Comparison of ENCODE assay signal across 9 mouse cellular contexts in genomic region chr17:31828118-31828517, GRCm38 (mm10). TPM values are rescaled to one million over a fixed set of nuclear protein-coding genes. Genes with fewer than 3 reads are reported as not detected.
A peak's percentile ranks its signal among the peaks of the same experiment; 100 is the strongest.
DNase-seq lines count a peak whose midpoint lies in the region; ATAC-seq lines count a peak whose summit lies in the region.
"Had no signal": no experiment of that assay in that cellular context is flagged by ENCODE, and none has a peak within 500 bp of the region (broad histone marks: within the 10 kb centered on the region; RNA-seq: fewer than 3 reads in every experiment).

No protein-coding gene starts in this region.

- H3K9me3 ChIP-seq in neural tube, embryonic 15.5 days (replicated peaks) = no peaks in the 10 kb centered on the region
- H3K9me3 ChIP-seq: megakaryocyte, embryonic 14.5 days had no signal

- no peaks in the 10 kb centered on the region for H3K27me3 ChIP-seq in neural tube, embryonic 15.5 days (replicated peaks)

- peak; percentile 50 for DNase-seq in adrenal gland, adult 8-10 months
- DNase-seq in adrenal gland, postnatal 4 days (ENCODE audit: low spot score in 2 of 2) = no peak
- peak; percentile 56 for DNase-seq in lung, postnatal 10 days
- no peak for DNase-seq in lung, postnatal 25 days (ENCODE audit: low spot score)
- peak; percentile 44 for DNase-seq in kidney, adult 11 months
- DNase-seq in gastrocnemius, postnatal 10 days = no peak
- DNase-seq in spleen, postnatal 10 days (ENCODE audit: low spot score in 2 of 2) = no peak

- peak overlapping the region; percentile 68; the same call in 1 of the 2 replicates for H3K27ac ChIP-seq in neural tube, embryonic 15.5 days (replicated peaks)

- H3K4me2 ChIP-seq in neural tube, embryonic 15.5 days = no peak overlapping the region

- peaks cover 15% of the 10 kb centered on the region for H3K4me1 ChIP-seq in neural tube, embryonic 15.5 days

- H3K9ac ChIP-seq in neural tube, embryonic 15.5 days (replicated peaks) = no peak overlapping the region

- no peak for ATAC-seq in neural tube, embryonic 15.5 days (ENCODE audit: low FRiP score)

- 72% methylated on average over 5 of the region's 5 CpGs for WGBS in neural tube, embryonic 15.5 days

- H3K4me3 ChIP-seq in neural tube, embryonic 15.5 days (replicated peaks) = no peak overlapping the region
- H3K4me3 ChIP-seq: megakaryocyte, embryonic 14.5 days had no signal

- H3K36me3 ChIP-seq in neural tube, embryonic 15.5 days = no peaks in the 10 kb centered on the region

RNA-seq across cellular contexts. Expression of gene Sik1, which starts 27.5 kb away (rescaled TPM):
- total RNA-seq in adrenal gland, adult 8-10 months (2022) = 100 to 1,000 TPM in 1 of 4 experiments, 10 to 100 TPM in 2, 1 to 10 TPM in 1; 8.6 to 127 (median 15.7) TPM
- total RNA-seq in adrenal gland, postnatal 4 days (2021) = 10 to 100 TPM; 27.1 to 28.0 TPM
- polyA plus RNA-seq in neural tube, embryonic 15.5 days (2015; fragmentation: Nextera tagmentation; extraction: Ambion mirVana) = 18.4 and 20.7 TPM in 2 replicates
- total RNA-seq in gastrocnemius, postnatal 10 days (2021) = 10 to 100 TPM; 30.6 to 33.2 TPM

Comparison
In these comparisons a context has a peak if more than half of its experiments do, and no peak if none do; other contexts are left out.
1. DNase-seq: peak in adrenal gland, adult 8-10 months (single experiment), lung, postnatal 10 days (single experiment) and kidney, adult 11 months (single experiment); none in adrenal gland, postnatal 4 days (0 of 2), lung, postnatal 25 days (single experiment), gastrocnemius, postnatal 10 days (single experiment) and spleen, postnatal 10 days (0 of 2).